Mouse (Mus musculus): Measurements from ENCODE around the gene Trpc5os. TPM values are rescaled to one million over a fixed set of nuclear protein-coding genes. Genes with fewer than 3 reads are reported as not detected.

The Trpc5os gene
- not detected in 2 replicates for total RNA-seq (2021)
- long read RNA-seq: 0 reads

DNA sequence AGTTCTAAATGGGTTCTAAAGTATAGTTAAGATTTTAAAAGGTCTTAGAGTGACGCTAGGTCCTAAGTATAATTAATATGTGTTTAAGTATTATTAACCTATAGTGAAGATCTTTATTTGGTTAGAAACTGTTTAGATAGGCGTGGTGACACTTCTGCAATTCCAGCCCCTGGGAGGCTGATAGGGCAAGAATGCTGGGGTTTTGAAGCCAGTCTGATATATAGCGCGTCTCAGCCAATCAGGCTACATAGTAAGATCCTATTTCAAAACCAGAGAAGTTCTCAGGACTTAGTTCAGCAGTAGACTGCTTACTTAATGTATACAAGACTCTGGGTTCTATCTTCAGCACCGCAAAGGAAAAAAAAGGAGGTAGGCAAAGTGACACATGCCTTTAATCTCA lies at the start of gene Trpc5os:
Trpc5os (plus strand) TSS at position 301 of the 400 bp plus-strand sequence.
- DNase-seq: no peak

DNA sequence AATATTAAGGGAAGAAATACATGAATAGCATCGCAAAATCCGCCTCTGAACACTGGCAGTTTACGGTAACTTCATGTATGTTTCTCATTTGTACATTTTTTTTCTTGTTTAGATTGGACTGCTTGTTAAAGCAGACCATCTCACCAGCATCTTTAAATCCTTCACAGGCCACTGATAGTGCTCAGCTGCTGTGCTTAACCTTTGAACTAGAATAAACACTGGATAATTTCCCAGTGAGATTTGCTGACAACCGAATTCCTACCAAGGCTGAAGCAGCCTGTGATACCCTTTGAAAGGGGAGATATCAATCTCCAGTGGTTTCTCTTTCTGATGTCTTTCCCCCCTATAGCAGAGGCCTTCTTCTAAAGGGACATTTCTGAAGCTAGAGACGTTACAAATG lies 48.3 kb upstream of the Trpc5os start:
- DNase-seq: no peak

DNA sequence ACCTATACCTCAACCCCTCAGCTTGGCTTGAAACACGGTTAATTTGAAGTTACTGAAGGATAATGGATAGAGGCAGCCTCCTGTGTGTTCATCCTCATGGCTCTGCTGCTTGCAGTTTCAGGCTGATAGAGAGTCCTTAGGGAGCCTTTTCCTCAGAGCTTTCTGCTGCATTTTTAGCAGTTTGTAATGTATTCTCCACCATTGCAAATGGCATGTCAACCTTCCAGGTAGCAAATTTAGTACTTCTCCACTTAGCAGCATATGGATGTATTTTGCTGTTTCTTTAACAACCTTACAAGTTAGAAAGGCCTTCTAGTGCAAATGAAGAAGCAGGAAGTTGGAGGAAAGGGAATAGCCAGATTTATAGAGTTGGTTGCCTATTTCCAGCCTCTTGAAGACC lies 36.1 kb upstream of the Trpc5os start:
- no peak for DNase-seq

DNA sequence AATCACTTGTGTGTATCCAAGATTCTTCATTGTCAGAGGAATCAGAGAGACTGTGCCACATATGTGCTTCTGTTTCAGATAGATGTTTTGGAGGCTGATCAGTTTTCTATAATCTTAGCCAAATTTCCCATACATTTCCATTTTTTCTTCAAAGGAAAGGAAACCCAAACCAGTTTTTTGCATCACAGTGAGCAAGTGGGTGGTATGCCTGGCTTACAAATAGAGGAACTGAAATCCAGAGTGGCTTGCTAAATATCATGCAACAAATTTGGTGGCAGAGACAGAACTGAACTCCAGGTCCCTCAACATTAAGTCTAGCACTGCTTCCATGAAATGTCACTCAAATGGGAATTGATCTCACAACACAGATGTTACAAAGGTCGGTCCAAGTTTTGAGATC lies 35.3 kb upstream of the Trpc5os start:
- DNase-seq: no peak

DNA sequence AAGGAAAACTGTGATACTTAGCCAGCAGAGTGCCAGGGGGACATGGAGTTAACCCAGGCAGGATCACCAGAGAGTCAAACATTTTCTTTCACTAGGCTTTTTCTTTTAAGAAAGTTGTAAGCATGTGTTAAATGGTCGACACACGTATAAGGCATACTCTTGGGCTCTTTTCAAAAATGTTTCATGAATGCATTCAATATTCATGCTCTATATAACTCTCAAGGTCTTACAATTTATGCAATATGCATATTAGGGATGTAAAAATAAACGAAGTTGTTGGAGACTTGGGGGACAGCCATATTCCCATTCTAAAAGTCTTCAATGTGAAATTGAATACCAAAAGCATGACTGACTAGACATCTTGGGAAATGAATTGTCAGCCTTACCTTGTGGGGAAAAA lies 32.5 kb upstream of the Trpc5os start:
- no peak for DNase-seq

DNA sequence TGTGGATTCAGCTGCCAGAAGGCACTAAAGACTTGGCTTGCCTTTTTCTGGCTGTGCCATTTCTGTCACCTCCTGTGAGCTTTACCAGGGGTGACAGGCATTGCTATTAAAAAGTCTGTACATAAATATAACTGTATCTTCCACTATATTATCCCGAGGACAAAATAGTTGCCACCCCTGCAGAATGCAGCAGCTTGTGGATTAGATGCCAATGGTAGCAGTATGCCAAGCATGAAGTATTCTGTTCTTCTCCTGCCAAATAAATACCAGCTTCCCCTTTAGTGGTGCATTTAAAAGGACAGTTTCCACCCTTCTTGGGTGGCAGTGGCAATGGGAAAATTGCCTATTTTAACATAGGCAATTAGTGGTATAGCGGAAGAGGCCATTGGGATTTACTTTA lies 8.0 kb downstream of the Trpc5os start:
- no peak for DNase-seq

DNA sequence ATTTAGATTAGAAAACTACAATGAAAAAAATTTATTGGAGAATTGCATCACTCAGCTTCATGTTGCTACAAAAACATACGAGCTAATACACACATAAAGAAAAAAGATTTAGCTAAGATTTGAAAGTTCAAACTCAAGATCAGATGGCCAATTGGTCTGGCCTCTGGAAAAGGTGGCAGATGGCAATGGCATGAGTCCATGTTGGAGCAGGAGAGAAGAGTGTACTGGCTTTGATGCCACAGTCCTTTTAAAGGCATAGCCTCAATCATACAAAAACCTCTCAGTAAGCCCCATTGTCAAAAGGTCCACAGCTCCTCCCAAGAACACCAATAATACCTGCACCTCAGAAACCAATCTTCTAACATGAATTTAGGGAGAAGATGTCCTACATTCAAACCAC lies 35.0 kb downstream of the Trpc5os start:
- DNase-seq: no peak

DNA sequence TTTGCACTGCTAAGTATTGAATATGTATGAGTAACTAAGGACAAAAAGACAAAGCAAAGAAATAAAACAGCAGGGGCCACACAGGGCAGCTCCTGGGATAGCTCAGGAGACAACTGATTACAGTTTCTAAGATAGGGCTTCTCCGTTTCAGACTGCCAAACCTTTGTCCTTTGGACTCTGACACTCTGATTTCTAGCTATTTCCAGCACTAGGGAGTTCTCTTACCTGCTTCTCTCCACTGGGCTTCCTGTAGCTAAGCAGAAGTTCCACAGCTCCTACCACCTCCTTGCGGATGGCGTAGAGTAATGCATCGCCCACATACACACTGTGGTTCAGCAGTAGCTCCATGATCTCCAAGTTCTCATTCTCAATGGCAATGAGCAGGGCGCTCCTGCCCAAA lies 66.9 kb downstream of the Trpc5os start:
- DNase-seq: no peak

DNA sequence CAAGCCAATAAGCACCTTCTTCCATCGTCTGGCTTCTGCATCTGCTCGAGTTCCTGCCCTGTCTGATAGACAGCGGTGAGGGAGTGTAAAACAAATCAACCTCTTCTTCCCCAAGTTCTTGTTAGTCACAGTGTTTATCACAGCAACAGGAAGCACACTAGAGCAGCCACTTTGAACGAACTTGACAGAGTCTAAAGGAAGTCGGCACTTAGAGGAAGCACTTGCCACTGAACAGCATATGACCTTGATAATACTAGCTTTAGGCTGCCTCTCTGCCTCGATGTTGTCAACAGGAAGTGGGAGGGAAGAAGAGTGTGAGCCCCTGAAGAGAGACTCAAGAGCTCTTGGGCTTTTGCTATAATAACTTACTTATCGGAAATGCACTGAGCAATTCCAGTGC lies 69.7 kb downstream of the Trpc5os start:
- DNase-seq: no peak

Other genes with a start within 250 kb of the Trpc5os start
- gene Alg13, start 138.8 kb upstream of the Trpc5os start, total RNA-seq (2021): 11.8 and 12.2 TPM in 2 replicates
- 1.4 and 2.6 TPM in 2 replicates for gene Trpc5, start 231.6 kb downstream of the Trpc5os start, total RNA-seq (2021)
- gene Rtl4, start 232.3 kb downstream of the Trpc5os start, total RNA-seq (2021): 2.4 and 3.4 TPM in 2 replicates